Mouse (Mus musculus) MEL (cell line): Measurements from ENCODE around the gene Rxfp3.

ENCODE experiments used
- CHD1 ChIP-seq: IDR thresholded peaks from 2 replicates; pipeline ENCODE4 v1.6.1; 2012; ENCODE audit warnings: low read depth, mild to moderate bottlenecking, inconsistent platforms, low read length, improper control_type of control experiment
- CTCF ChIP-seq, 3 experiments: IDR thresholded peaks in 2 of 3; conservative IDR thresholded peaks in 1 of 3; 2 replicates each; pipeline ENCODE4 v1.5.1; 2011 to 2012; ENCODE audit warnings: low read length in 3 of 3, low read depth in 2 of 3, mild to moderate bottlenecking in 2 of 3, improper control_type of control experiment in 1 of 3, inconsistent platforms in 1 of 3, mixed read lengths in 1 of 3, moderate library complexity in 1 of 3; ENCODE audit not compliant: control insufficient read depth in 1 of 3, insufficient read depth in 1 of 3, poor library complexity in 1 of 3, severe bottlenecking in 1 of 3
- EP300 ChIP-seq, 2 experiments: IDR thresholded peaks; 2 replicates each; pipeline ENCODE4 v1.6.1; 2011; ENCODE audit warnings: improper control_type of control experiment in 2 of 2, low read length in 2 of 2, low read depth in 1 of 2, mild to moderate bottlenecking in 1 of 2
- GABPA ChIP-seq: IDR thresholded peaks from 2 replicates; pipeline ENCODE4 v1.6.1; 2012; ENCODE audit warnings: low read depth, mild to moderate bottlenecking, inconsistent platforms, low read length, improper control_type of control experiment, moderate library complexity
- GATA1 ChIP-seq: IDR thresholded peaks from 2 replicates; pipeline ENCODE4 v1.6.1; 2011; ENCODE audit warnings: low read depth, low read length, improper control_type of control experiment
- JUND ChIP-seq: IDR thresholded peaks from 2 replicates; pipeline ENCODE4 v1.6.1; 2011; ENCODE audit warnings: low read depth, mild to moderate bottlenecking, improper control_type of control experiment, low read length
- NRF1 ChIP-seq: IDR thresholded peaks from 2 replicates; pipeline ENCODE4 v1.6.1; 2014; ENCODE audit warnings: low read depth, mild to moderate bottlenecking, inconsistent platforms, low read length, improper control_type of control experiment, moderate library complexity; ENCODE audit not compliant: poor library complexity, insufficient read depth, severe bottlenecking
- POLR2A ChIP-seq, 2 experiments: IDR thresholded peaks; 2 replicates each; pipeline ENCODE4 v1.6.1; 2011 to 2012; ENCODE audit warnings: low read length in 2 of 2, mild to moderate bottlenecking in 2 of 2, control low read depth in 1 of 2, improper control_type of control experiment in 1 of 2, low read depth in 1 of 2, moderate library complexity in 1 of 2; ENCODE audit not compliant: control insufficient read depth in 1 of 2, insufficient read depth in 1 of 2, poor library complexity in 1 of 2
- POLR2AphosphoS5 ChIP-seq: IDR thresholded peaks from 2 replicates; pipeline ENCODE4 v1.6.1; 2012; ENCODE audit warnings: low read depth, borderline replicate concordance, mild to moderate bottlenecking, inconsistent platforms, low read length, moderate library complexity, mixed read lengths
- SIN3A ChIP-seq: IDR thresholded peaks from 2 replicates; pipeline ENCODE4 v1.6.1; 2012; ENCODE audit warnings: low read length, improper control_type of control experiment, inconsistent platforms
- TAL1 ChIP-seq: IDR thresholded peaks from 2 replicates; pipeline ENCODE4 v1.6.1; 2012; ENCODE audit warnings: mild to moderate bottlenecking, inconsistent platforms, low read length, moderate library complexity, mixed read lengths
- TCF12 ChIP-seq: IDR thresholded peaks from 2 replicates; pipeline ENCODE4 v1.6.1; 2014; ENCODE audit warnings: low read depth, mild to moderate bottlenecking, inconsistent platforms, low read length, improper control_type of control experiment, moderate library complexity
- USF1 ChIP-seq: IDR thresholded peaks from 2 replicates; pipeline ENCODE4 v1.6.1; 2014; ENCODE audit warnings: low read depth, mild to moderate bottlenecking, inconsistent platforms, low read length, improper control_type of control experiment, moderate library complexity

DNA sequence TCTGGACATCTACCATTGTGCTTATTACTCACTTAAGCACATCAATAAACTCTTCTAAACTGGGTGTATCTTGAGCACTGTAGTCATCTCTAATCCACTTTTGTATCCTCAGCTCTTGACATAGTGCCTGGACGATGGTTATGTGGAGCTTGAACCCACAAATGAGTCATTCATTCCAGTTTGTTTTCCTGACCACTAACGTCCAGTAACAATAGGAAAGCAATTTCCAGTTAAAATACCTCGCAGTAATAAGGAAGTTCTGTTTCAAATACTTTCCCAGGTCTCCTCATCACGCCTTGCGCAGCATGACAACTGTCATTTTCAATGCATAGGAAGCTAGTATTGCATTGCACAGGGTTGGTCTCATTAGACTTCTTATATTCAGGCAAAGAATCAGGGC lies 5.0 kb upstream of the Rxfp3 start:
- TF ChIP-seq POLR2A (IDR thresholded peaks at IDR 0.05; ENCODE audit: control insufficient read depth in 1 of 2, insufficient read depth in 1 of 2, low read depth in 1 of 2, low read length in 2 of 2, poor library complexity in 1 of 2), result no peak
- TF ChIP-seq JUND, result no peak
- no peak for TF ChIP-seq TCF12
- no peak for TF ChIP-seq EP300 (IDR thresholded peaks at IDR 0.05; ENCODE audit: low read depth in 1 of 2, low read length in 2 of 2)
- no peak for TF ChIP-seq TAL1
- no peak for TF ChIP-seq CTCF (IDR thresholded peaks at IDR 0.05 in 2 of 3, conservative IDR thresholded peaks at IDR 0.05 in 1 of 3; ENCODE audit: control insufficient read depth in 1 of 3, insufficient read depth in 1 of 3, low read depth in 2 of 3, low read length in 3 of 3, poor library complexity in 1 of 3, severe bottlenecking in 1 of 3)
- no peak for TF ChIP-seq POLR2AphosphoS5
- TF ChIP-seq USF1, result no peak
- no peak for TF ChIP-seq GATA1
- no peak for TF ChIP-seq NRF1
- TF ChIP-seq GABPA, result no peak
- TF ChIP-seq CHD1, result no peak
- no peak for TF ChIP-seq SIN3A
